ENCODE assay signal across 9 mouse cellular contexts in genomic region chr7:30472411-30472810, GRCm38 (mm10). TPM values are rescaled to one million over a fixed set of nuclear protein-coding genes. Genes with fewer than 3 reads are reported as not detected.
DNase-seq lines count a peak whose midpoint lies in the region; ATAC-seq lines count a peak whose summit lies in the region.
"Had no signal": no experiment of that assay in that cellular context is flagged by ENCODE, and none has a peak within 500 bp of the region (broad histone marks: within the 10 kb centered on the region; RNA-seq: fewer than 3 reads in every experiment).

No protein-coding gene starts in this region.

- peak; percentile 52 for DNase-seq in heart, postnatal 4 days
- peak; percentile 15 for DNase-seq in urinary bladder, postnatal 14 days (ENCODE audit: low spot score)
- no peak for DNase-seq in urinary bladder, adult 18-20 months (ENCODE audit: low spot score in 2 of 2)
- DNase-seq in mesoderm, embryonic 11.5 days (ENCODE audit: low read depth, low spot score): peak; percentile 54
- DNase-seq in urinary bladder, postnatal 4 days (ENCODE audit: low spot score in 2 of 2): no peak
- no peak for DNase-seq in right cerebral cortex, adult 2 months (ENCODE audit: low spot score in 2 of 2)

- ATAC-seq in heart, embryonic 11.5 days (replicated peaks; ENCODE audit: insufficient number of reproducible peaks, low FRiP score, low TSS enrichment): no peak
- peak; percentile 62; the same call in 1 of the 2 replicates for ATAC-seq in common myeloid progenitor, adult 5-6 weeks (replicated peaks; ENCODE audit: low read depth, poor library complexity, severe bottlenecking)

- H3K4me1 ChIP-seq in heart, embryonic 11.5 days (ENCODE audit: control insufficient read depth, insufficient read depth, low read length): peaks cover 2% of the 10 kb centered on the region

- H3K4me3 ChIP-seq in heart, embryonic 11.5 days (ENCODE audit: low read depth, low read length): no peak overlapping the region
- H3K4me3 ChIP-seq: limb, embryonic 12.5 days had no signal

- H3K9me3 ChIP-seq in heart, embryonic 11.5 days (replicated peaks; ENCODE audit: control insufficient read depth, low read length): no peaks in the 10 kb centered on the region

- H3K36me3 ChIP-seq in heart, embryonic 11.5 days (ENCODE audit: control insufficient read depth, insufficient read depth, low read length): no peaks in the 10 kb centered on the region
- H3K36me3 ChIP-seq: limb, embryonic 12.5 days had no signal

- WGBS in heart, embryonic 11.5 days (ENCODE audit: insufficient replicate concordance): 44% methylated on average over 5 of the region's 5 CpGs

- peaks cover 9% of the 10 kb centered on the region for H3K27me3 ChIP-seq in heart, embryonic 11.5 days (ENCODE audit: control insufficient read depth, insufficient read depth, low read length)

- no peak overlapping the region for H3K4me2 ChIP-seq in heart, embryonic 11.5 days
- H3K4me2 ChIP-seq: limb, embryonic 12.5 days had no signal

- H3K27ac ChIP-seq in heart, embryonic 11.5 days (ENCODE audit: low read depth, low read length): no peak overlapping the region
- H3K27ac ChIP-seq: limb, embryonic 12.5 days had no signal

- no peak overlapping the region for H3K9ac ChIP-seq in heart, embryonic 11.5 days (ENCODE audit: low read depth, low read length)
- H3K9ac ChIP-seq: limb, embryonic 12.5 days had no signal

RNA-seq across cellular contexts. Expression of gene Nphs1, which starts 14.3 kb away (rescaled TPM):
- total RNA-seq in heart, postnatal 4 days (2021): not detected
- 0.10 and 0.37 TPM in 2 replicates for polyA plus RNA-seq in heart, embryonic 11.5 days (2014; fragmentation: Nextera tagmentation; extraction: Ambion mirVana)
- 0.19 and 1.8 TPM in 2 replicates for total RNA-seq in common myeloid progenitor, adult 5-6 weeks (2017)
- polyA plus RNA-seq: limb, embryonic 12.5 days had no signal

RNA-seq across cellular contexts. Expression of gene Kirrel2, which starts 14.9 kb away (rescaled TPM):
- total RNA-seq in heart, postnatal 4 days (2021): under 1 TPM in 1 of 2 experiments, not detected in 1; 0.34 TPM
- polyA plus RNA-seq in heart, embryonic 11.5 days (2014; fragmentation: Nextera tagmentation; extraction: Ambion mirVana): 1.5 and 3.7 TPM in 2 replicates
- not detected in 2 replicates for total RNA-seq in common myeloid progenitor, adult 5-6 weeks (2017)

RNA-seq across cellular contexts. Expression of gene Prodh2, which starts 21.0 kb away (rescaled TPM):
- total RNA-seq in heart, postnatal 4 days (2021): not detected
- polyA plus RNA-seq in heart, embryonic 11.5 days (2014; fragmentation: Nextera tagmentation; extraction: Ambion mirVana): 0.37 TPM in 1 of 2 replicates, not detected in the other
- not detected in 2 replicates for total RNA-seq in common myeloid progenitor, adult 5-6 weeks (2017)
- polyA plus RNA-seq: limb, embryonic 12.5 days had no signal

RNA-seq across cellular contexts. Expression of gene Aplp1, which starts 27.1 kb away (rescaled TPM):
- 1 to 10 TPM; 6.0 to 7.4 TPM for total RNA-seq in heart, postnatal 4 days (2021)
- polyA plus RNA-seq in heart, embryonic 11.5 days (2014; fragmentation: Nextera tagmentation; extraction: Ambion mirVana): 34.9 and 37.8 TPM in 2 replicates
- not detected in 2 replicates for total RNA-seq in common myeloid progenitor, adult 5-6 weeks (2017)

RNA-seq across cellular contexts. Expression of gene Nfkbid, which starts 50.9 kb away (rescaled TPM):
- total RNA-seq in heart, postnatal 4 days (2021): 1 to 10 TPM in 1 of 2 experiments, under 1 TPM in 1; 0.43 to 1.3 TPM
- 1.0 and 1.4 TPM in 2 replicates for polyA plus RNA-seq in heart, embryonic 11.5 days (2014; fragmentation: Nextera tagmentation; extraction: Ambion mirVana)
- 9.0 and 13.0 TPM in 2 replicates for total RNA-seq in common myeloid progenitor, adult 5-6 weeks (2017)

Comparison
In these comparisons a context has a peak if more than half of its experiments do, and no peak if none do; other contexts are left out.
1. DNase-seq: peak in heart, postnatal 4 days (single experiment), urinary bladder, postnatal 14 days (single experiment) and mesoderm, embryonic 11.5 days (single experiment); none in urinary bladder, adult 18-20 months (0 of 2), urinary bladder, postnatal 4 days (0 of 2) and right cerebral cortex, adult 2 months (0 of 2).